Mouse (Mus musculus) embryonic fibroblast, embryonic 13.5 days (primary cell): ENCODE data around the gene Egfem1.

ENCODE experiments used
- CTCF ChIP-seq: IDR thresholded peaks from 2 replicates; pipeline ENCODE4 v1.5.1; 2011; ENCODE audit warnings: mild to moderate bottlenecking, control low read depth, low read length, moderate library complexity, borderline replicate concordance; ENCODE audit not compliant: insufficient read depth
- POLR2A ChIP-seq: IDR thresholded peaks from 2 replicates; pipeline ENCODE4 v1.6.1; 2011; ENCODE audit warnings: low read depth, mild to moderate bottlenecking, control low read depth, low read length, moderate library complexity

- TF ChIP-seq POLR2A (no peak), CTCF (no peak)
These were observed 25.3 kb downstream of the Egfem1 start for GRCm38 (mm10) chr3:29107134-29107533.
